Mouse (Mus musculus) lung, embryonic 14.5 days (tissue): ENCODE measurements around the gene Aox2. TPM values are rescaled to one million over a fixed set of nuclear protein-coding genes. Genes with fewer than 3 reads are reported as not detected.

Experiments used
- ATAC-seq: fragments of 200-750 bp; cut with Nextera tagmentation; 2 replicates; pipeline ENCODE4 v1.8.0; 2017; ENCODE audit warnings: mild to moderate bottlenecking, moderate TSS enrichment, moderate library complexity; ENCODE audit not compliant: insufficient read depth
- DNase-seq: peaks from one replicate; pipeline ENCODE4 v3.0.0-alpha.2; 2015
- H3K27ac ChIP-seq: fragments of 300-500 bp; sonication (generic); 2 replicates; pipeline ENCODE4 v1.5.1; 2014; ENCODE audit warnings: low read depth, mild to moderate bottlenecking, moderate library complexity
- H3K27me3 ChIP-seq: fragments of 300-500 bp; sonication (generic); 2 replicates; pipeline ENCODE4 v1.6.1; 2014; ENCODE audit warnings: low read length, control low read depth; ENCODE audit not compliant: insufficient read depth
- H3K36me3 ChIP-seq: fragments of 300-500 bp; sonication (generic); 2 replicates; pipeline ENCODE4 v1.6.1; 2014; ENCODE audit warnings: control low read depth; ENCODE audit not compliant: insufficient read depth
- H3K4me1 ChIP-seq: fragments of 300-500 bp; sonication (generic); 2 replicates; pipeline ENCODE4 v1.6.1; 2014; ENCODE audit warnings: antibody characterized with exemption, control low read depth; ENCODE audit not compliant: insufficient read depth
- H3K4me2 ChIP-seq: fragments of 300-500 bp; sonication (generic); 2 replicates; pipeline ENCODE4 v1.6.1; 2014; ENCODE audit warnings: mild to moderate bottlenecking
- H3K4me3 ChIP-seq: fragments of 300-500 bp; sonication (generic); 2 replicates; pipeline ENCODE4 v1.5.1; 2014; ENCODE audit warnings: low read depth, low read length
- H3K9ac ChIP-seq: fragments of 300-500 bp; sonication (generic); 2 replicates; pipeline ENCODE4 v1.6.1; 2014
- H3K9me3 ChIP-seq: fragments of 300-500 bp; sonication (generic); 2 replicates; pipeline ENCODE4 v1.6.1; 2016; ENCODE audit warnings: low read depth, low read length, control low read depth
- CTCF ChIP-seq: IDR thresholded peaks from 2 replicates; pipeline ENCODE4 v1.5.1; 2016; ENCODE audit warnings: antibody characterized with exemption, low read depth
- WGBS: fragments of 180-500 bp; shearing (Covaris S2); extraction: QIAGEN DNeasy Blood & Tissue Kit; methylation state at CpG from one replicate; pipeline ENCODE4 v1.1.7; 2014; 5-methylcytosine and 5-hydroxymethylcytosine counted together
- polyA plus RNA-seq: library from polyadenylated mRNA; unstranded; fragments of >200 nt; fragmentation: Nextera tagmentation; extraction: Ambion mirVana; gene quantifications from 2 replicates; pipeline ENCODE4 v1.2.1, GENCODE M21; 2014

Aox2 gene
- polyA plus RNA-seq, 1 experiment from 2014 or later: not detected

DNA sequence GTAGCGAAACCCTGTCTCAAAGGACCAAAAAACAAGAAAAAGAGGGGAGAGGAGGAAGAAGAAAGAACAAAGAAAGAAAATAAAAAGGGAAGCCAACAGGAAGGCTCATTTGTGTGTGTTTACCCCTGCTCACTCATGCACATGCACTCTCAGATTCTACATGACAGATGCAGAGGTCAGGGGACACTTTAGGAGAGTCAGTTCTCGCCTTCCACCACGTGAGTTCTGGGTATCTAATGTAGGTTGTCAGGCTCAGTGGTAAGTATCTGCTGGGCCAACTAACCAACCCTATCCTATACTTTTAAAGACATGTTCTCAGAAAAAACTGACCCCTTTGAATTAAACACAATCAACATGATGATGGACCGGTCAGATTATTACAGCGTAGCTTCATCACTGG, 66.4 kb downstream of the Aox2 start:
- Histone ChIP-seq H3K9me3 (no peaks in the 10 kb centered on the region), H3K4me2 (no peak overlapping the region), H3K4me3 (no peak overlapping the region), H3K36me3 (no peaks in the 10 kb centered on the region), H3K9ac (no peak overlapping the region), H3K27ac (no peak overlapping the region), H3K27me3 (no peaks in the 10 kb centered on the region), H3K4me1 (no peaks in the 10 kb centered on the region)
- no peak for TF ChIP-seq CTCF
- no peak for DNase-seq
- no peak for ATAC-seq
- WGBS: 76% methylated on average over 5 of the region's 5 CpGs

DNA sequence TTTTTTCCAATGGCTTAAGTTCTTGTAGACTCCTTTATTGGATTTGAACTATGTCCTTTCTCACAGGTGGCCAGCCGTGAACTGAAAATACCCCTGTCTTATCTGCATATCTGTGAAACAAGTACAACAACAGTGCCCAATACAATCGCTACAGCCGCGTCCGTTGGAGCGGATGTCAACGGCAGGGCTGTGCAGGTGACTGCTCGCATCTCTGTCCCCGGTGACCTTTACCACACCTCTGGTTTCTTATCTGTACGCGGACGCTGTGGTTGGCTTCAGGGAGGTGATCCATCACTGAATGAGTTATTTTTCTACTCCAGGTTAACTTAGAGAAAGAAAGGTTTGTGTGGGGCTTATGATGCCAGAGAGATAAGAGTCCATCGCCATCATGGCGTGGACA, 68.0 kb downstream of the Aox2 start:
- WGBS: 40% methylated on average over 14 of the region's 14 CpGs
- H3K9me3 ChIP-seq: no peaks in the 10 kb centered on the region
- H3K27ac ChIP-seq: no peak overlapping the region
- no peaks in the 10 kb centered on the region for H3K27me3 ChIP-seq
- no peak overlapping the region for H3K4me2 ChIP-seq
- H3K36me3 ChIP-seq: no peaks in the 10 kb centered on the region
- no peak overlapping the region for H3K4me3 ChIP-seq
- H3K4me1 ChIP-seq: no peaks in the 10 kb centered on the region
- DNase-seq (no peak), ATAC-seq (no peak)
- H3K9ac ChIP-seq: no peak overlapping the region
- no peak for TF ChIP-seq CTCF

DNA sequence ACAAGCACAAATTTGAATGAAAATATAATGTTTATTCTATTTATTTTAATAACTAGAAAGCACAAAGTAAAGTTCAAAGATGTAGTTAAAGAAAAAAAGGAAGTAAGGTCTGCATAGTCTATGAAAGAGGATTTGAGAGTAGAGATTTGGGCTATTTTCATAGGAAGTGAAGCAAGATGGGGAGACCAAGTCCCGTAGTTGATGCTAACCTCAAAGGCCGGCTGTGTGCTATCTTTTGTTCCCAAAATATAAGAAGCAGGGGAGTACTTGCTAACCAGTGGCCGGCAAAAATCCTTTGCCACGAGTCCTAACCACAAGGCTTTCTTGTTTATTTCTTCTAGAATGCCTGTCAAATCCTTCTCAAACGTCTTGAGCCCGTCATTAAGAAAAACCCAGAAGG, 70.6 kb downstream of the Aox2 start:
- 73% methylated on average over 6 of the region's 6 CpGs for WGBS
- ATAC-seq (no peak), DNase-seq (no peak)
- no peak overlapping the region for H3K9ac ChIP-seq
- H3K4me2 ChIP-seq: no peak overlapping the region
- no peaks in the 10 kb centered on the region for H3K4me1 ChIP-seq
- no peaks in the 10 kb centered on the region for H3K36me3 ChIP-seq
- H3K27ac ChIP-seq: no peak overlapping the region
- H3K27me3 ChIP-seq: no peaks in the 10 kb centered on the region
- H3K4me3 ChIP-seq: no peak overlapping the region
- no peak for TF ChIP-seq CTCF
- H3K9me3 ChIP-seq: no peaks in the 10 kb centered on the region

DNA sequence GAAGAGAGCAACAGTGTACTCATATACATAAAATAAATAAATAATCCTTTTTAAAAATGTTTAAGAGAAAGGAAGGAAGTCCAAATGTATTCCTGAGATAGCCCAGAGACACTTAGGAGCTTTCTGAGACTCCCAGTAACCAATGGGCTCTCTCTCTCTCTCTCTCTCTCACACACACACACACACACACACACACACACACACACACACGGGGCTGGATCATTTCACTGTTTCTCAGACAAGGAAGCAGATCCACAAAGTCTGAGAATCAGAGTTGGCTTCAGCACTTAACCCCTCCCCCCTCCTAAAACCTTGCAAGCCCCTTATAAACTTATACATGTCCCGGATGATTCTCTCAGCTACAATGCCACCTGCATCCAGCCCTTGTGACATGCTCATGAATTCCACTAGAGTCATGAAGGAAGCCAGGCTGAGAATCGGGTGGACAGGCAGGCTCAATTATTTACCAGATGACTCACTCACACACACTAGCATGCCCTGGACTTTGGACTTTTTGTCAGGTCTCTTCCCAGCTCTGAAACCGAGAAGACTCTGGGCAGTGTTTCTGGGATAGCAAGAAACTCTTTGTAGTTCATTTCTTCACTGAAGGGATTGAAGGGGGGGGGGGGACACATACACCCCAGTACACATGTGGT, 75.2 kb downstream of the Aox2 start:
- 46% methylated on average over 4 of the region's 4 CpGs for WGBS
- DNase-seq (no peak), ATAC-seq (no peak)
- TF ChIP-seq CTCF: no peak
- no peaks in the 10 kb centered on the region for H3K9me3 ChIP-seq
- no peak overlapping the region for H3K27ac ChIP-seq
- H3K4me2 ChIP-seq: no peak overlapping the region
- H3K27me3 ChIP-seq: no peaks in the 10 kb centered on the region
- H3K4me1 ChIP-seq: no peaks in the 10 kb centered on the region
- H3K36me3 ChIP-seq: no peaks in the 10 kb centered on the region
- no peak overlapping the region for H3K9ac ChIP-seq
- no peak overlapping the region for H3K4me3 ChIP-seq

DNA sequence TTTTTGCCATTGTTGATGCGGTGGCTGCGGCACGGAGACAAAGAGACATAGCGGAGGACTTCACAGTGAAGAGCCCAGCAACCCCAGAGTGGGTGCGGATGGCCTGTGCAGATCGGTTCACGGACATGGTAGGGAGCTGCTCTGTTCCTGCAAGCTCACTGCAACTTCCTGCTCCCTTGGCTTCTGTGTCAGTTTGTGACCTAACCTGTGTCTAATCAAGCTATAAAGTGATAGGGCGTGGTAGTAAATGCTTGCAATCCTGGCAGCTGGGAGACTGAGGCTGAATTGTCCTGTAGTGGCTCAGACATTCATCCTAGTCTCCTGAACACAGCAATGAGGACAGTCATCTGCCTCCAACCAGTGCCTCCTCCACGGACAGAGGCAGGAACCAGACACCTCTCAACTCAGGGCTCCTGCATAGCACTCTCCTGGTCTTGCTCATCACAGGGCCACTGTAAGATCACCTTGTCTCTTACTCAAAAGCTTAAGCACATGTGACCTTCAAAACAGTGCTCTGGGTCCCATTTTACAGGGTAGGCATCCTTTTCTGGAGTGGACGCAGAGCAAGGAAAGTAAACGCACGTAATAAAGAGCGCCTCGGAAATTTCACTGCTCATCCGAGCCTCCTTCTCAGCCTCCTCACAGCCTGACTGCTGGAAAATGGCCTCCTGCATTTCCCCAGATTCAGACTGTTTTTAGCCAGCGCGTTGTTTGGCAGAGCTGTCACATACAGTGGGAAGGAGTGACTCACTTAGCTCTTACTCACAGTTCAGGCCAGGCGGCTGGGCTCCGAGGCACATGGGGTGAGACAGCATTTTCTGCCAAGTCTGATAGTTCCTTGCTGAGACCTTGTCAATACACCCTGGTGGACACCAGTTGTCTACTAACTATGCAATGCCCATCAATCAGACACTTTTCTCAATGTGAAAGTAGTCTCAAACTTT, 81.1 kb downstream of the Aox2 start:
- no peak overlapping the region for H3K4me3 ChIP-seq
- no peak overlapping the region for H3K27ac ChIP-seq
- peaks cover 3% of the 10 kb centered on the region; the same call in 1 of the 2 replicates for H3K4me1 ChIP-seq
- DNase-seq (peak; percentile 24), ATAC-seq (0 out of 2 replicates have a peak, but pooled peaks have one; percentile 54)
- 67% methylated on average over 19 of the region's 19 CpGs for WGBS
- H3K9ac ChIP-seq: no peak overlapping the region
- H3K4me2 ChIP-seq: no peak overlapping the region
- H3K27me3 ChIP-seq: no peaks in the 10 kb centered on the region
- TF ChIP-seq CTCF: no peak
- no peaks in the 10 kb centered on the region for H3K9me3 ChIP-seq
- H3K36me3 ChIP-seq: no peaks in the 10 kb centered on the region

DNA sequence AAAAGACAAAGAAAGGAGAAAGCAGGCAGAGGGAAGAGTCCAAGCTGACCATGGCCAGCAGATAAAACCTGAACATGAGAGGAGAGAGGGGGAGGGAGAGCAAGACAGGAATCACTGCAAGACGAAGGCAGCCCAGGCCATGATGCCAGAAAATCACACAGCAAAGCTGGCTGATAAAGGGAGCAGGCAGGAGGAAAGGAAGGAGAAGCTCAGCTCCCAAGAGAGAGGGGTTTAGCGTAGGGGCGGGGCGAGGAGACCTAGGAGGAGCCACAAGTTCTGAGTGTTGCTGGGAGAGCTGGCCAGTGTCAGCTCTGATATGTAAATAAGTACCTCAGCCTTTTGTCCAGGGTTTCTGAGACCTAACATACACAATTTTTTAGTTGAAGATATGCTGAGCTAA, 84.2 kb downstream of the Aox2 start:
- 56% methylated on average over 4 of the region's 4 CpGs for WGBS
- no peak for TF ChIP-seq CTCF
- H3K4me3 ChIP-seq: no peak overlapping the region
- ATAC-seq (no peak), DNase-seq (no peak)
- H3K4me2 ChIP-seq: no peak overlapping the region
- peaks cover 3% of the 10 kb centered on the region; the same call in 1 of the 2 replicates for H3K4me1 ChIP-seq
- no peaks in the 10 kb centered on the region for H3K36me3 ChIP-seq
- no peak overlapping the region for H3K9ac ChIP-seq
- no peaks in the 10 kb centered on the region for H3K27me3 ChIP-seq
- no peaks in the 10 kb centered on the region for H3K9me3 ChIP-seq
- no peak overlapping the region for H3K27ac ChIP-seq

DNA sequence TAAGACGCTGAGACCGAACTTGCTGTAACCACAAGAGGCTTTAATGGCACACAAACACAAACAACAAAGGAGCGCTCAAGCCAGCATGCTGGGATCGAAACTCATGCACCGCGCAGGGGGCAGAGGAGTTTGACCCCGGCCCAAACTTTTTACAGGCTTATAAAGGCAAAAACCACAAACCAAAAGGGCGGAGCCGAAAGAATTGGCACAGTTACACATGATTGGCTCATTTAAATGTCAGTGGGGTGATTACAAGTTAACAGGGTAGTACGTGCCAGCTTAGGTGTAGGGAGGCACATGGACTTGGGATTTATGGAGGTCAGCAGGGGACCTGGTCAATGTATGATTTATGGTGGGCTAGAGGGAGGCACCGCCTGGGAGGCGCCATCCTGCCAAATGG, 86.4 kb downstream of the Aox2 start:
- Histone ChIP-seq H3K4me1 (peaks cover 3% of the 10 kb centered on the region; the same call in 1 of the 2 replicates), H3K36me3 (no peaks in the 10 kb centered on the region), H3K27ac (no peak overlapping the region), H3K9me3 (no peaks in the 10 kb centered on the region), H3K4me2 (no peak overlapping the region), H3K27me3 (no peaks in the 10 kb centered on the region), H3K9ac (no peak overlapping the region), H3K4me3 (no peak overlapping the region)
- TF ChIP-seq CTCF: no peak
- DNase-seq (no peak), ATAC-seq (no peak)
- whole genome bisulfite sequencing: 94% methylated on average over 12 of the region's 12 CpGs
